Mouse (Mus musculus) gastrocnemius, postnatal 36 days (tissue): ENCODE measurements around the gene Papss2. TPM values are rescaled to one million over a fixed set of nuclear protein-coding genes. Genes with fewer than 3 reads are reported as not detected.

Source experiments
- DNase-seq, 2 experiments: peaks; one replicate each; pipeline ENCODE4 v3.0.0; 2022
- intact Hi-C: fragments of 180-260 bp; cut with DNase I; formaldehyde crosslinking; loops from one replicate; pipeline ENCODE4 v1.15.1; 2025
- total RNA-seq, 2 experiments: library from RNA; stranded (reverse); gene quantifications; 2 replicates each; pipeline ENCODE4 v1.2.3; 2021

Gene Papss2
- total RNA-seq, 2 experiments from 2014 or later, result 4.4 to 5.3 TPM

DNA sequence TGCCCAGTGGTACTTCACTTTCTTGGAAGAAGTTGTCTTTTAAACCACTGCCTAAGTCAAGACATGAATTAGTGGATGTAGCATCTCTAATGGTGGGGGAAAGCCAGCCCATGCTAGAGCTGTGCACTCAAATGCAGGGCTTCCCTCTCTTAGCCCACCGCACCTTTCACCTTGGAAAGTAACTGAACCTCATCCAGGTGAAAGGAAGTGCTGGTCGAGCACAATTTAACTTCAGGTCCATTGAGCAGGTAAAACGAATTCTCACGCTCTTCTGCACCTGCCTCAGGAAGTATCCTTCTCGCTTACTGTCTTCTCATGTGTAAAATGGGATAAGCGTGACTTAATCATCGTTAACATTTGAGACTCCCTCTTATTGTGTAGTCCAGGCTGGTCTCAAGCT, 3.4 kb downstream of the Papss2 start:
- DNase-seq, result no peak
- intact Hi-C loops, result no loop called here

DNA sequence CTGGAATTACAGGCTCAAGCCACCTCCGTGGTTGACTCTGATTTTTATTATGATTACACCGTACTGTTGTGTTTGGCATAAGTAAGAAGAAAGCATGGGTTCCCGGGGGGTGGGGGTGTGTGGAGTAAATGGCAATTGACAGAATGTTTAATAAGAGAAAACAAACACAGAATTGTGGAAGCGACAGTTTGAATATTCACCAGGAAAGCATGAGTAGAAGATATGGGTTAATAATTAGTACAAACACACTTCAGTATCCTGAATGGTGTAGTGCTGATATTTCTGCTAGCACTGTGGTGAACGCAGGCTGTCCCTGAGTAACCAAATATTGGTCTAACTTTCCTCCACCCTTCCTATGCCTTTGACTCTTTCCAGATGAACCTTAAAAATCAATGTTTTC, 3.8 kb downstream of the Papss2 start:
- intact Hi-C loops, result no loop called here
- DNase-seq, result no peak

DNA sequence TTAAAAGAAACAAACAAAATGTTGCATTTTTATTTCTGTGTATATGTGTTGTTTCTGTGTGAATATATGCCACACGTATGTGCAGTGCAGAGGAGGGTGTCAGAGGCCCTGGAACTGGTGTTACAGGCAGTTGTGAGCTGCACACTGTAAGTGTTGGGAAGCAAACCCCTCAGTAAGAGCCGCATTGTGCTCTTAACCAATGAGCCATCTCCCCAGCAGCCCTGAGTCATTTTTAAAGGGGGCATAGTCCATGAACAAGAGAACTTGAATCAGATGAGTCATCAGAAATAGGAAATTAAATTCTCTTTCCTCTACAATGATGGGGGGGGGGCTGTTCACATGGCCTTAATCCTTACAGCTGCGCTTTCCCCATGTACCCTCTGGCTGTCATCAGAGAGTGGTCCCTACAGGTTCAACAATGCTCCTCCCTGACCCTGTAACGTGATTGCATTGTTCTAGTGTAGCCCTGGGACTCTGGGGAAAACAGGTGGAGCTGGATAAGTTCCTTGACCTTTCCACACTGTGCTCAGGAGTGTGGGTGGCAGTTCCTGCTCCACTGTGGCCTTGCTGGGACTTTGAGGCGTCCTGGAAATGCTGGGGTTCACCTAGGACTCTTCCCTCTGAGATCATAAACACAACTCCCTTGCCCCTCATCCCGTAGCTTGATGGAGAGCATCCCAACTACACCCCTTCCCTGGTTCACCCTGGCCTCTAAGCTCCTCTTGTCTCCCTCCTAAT, 5.6 kb downstream of the Papss2 start:
- DNase-seq, result no peak
- intact Hi-C loops, result no loop called here

DNA sequence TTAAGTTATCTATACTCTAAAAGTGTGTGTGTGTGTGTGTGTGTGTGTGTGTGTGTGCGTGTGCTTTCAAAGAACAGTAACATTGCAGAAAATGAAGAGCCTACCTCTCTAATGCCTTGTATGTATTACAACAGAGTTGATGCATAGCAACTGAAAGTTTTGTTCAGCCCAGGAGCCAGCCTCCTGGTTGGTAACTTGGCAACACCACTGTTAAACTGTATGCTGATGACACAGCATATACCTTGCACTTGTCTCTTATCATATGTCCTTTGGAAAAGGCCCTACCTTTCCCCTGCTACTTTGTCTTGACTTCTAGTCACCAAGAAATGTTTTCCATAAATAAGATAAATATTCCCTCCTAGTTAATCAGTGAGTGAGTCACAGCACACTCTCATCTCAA, 7.9 kb downstream of the Papss2 start:
- intact Hi-C loops, result no loop called here

DNA sequence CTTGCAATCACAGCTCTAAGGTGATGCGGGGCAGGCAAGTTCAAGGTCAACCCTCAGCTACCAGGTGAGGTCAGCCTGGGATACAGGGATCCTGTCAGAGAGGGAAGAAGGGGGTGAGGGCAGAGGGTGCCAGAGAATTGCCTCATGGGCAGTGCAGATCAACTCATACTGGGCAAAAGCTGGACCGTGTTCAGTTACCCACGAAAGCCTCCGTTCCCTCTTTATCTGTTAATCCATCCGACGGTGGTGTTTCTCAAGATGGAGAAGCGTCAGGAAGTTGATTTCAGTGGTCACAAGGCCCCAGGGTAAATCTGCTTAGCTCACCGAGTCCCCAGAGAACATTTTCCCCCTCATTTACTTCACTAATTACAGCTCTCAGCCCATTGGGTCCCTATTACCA, 8.5 kb downstream of the Papss2 start:
- intact Hi-C loops, result no loop called here
- DNase-seq, result no peak

More for the DNA sequence above, 7.9 kb downstream of the Papss2 start:
- DNase-seq, result no peak

DNA sequence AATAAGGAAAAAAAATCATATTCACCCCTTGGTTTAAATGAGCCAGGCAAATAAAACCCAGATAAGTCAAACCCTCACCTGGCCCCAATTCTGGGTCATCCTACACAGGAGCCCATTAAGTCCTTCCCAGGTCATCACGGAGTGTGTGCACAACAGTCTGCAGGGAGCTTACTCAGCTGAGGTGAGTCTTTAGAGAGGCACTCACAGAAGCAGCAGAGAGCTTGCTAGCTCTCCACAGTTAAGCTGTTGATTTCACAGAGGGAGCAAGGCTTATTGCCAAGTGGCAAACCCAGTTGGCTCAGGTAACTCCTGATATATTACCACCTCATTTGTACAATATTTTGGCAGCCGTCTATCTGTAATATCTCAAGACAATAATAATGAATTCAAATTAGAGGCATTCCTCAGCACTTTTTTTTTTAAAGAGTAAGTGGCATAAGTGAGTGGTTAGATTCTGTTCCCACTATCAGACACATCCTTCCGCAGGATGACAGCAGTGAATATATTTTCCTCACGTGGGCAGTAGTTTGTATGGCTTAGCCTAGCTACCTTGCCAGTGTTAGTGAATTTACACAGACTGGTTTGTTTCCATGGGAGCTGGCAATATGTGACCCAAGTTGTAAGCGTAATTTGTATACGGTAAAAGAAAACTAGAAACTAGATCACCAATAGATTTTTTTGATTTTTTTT, 9.1 kb downstream of the Papss2 start:
- intact Hi-C loops, result no loop called here
- no peak for DNase-seq

DNA sequence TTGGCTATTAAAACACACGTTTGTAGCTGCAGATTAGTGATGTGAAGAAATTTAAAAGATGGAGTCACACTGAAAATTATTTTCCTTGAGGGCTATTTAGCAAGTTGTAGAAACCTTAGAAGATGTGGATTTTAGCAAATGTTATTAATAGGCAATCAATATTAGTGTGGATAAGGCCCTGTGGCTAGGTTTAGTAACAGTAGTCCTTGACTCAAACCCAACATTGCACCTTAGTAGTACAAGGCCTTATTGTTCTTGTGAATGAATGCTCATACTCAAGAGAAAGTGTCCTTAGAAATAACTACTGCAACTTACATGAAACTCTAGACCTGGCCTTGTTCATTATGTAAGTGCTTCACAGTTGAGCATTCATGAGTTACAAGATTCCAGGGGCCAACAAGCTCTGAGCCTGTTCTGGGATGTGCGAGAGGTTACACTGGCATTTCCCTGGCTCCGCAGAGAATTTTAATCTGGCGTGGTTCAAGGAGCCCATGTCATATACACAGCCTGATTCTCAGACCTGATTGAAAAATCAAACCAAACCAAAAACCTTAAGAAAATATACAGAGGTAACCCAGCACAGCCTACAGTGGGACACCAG, 10.7 kb downstream of the Papss2 start:
- no peak for DNase-seq
- intact Hi-C loops, result no loop called here

DNA sequence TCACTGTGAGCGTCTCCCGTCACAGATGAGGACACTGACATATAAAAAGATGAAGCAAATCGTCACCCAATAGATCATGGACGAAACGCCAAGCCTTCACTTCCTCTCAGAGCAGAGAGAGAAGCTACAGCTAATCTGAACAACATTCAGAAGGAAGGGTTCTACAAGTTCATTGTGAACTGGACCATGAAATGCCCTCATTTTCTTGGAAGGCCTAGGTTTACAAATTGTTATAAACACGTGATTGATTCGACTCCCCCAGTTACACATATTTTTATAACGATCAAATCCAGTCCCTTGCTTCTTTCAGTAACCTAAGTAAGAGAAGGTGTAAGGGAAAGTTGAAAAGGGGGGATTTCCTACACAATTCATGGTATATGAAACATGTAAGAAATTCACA, 11.4 kb downstream of the Papss2 start:
- no peak for DNase-seq
- intact Hi-C loops, result no loop called here

DNA sequence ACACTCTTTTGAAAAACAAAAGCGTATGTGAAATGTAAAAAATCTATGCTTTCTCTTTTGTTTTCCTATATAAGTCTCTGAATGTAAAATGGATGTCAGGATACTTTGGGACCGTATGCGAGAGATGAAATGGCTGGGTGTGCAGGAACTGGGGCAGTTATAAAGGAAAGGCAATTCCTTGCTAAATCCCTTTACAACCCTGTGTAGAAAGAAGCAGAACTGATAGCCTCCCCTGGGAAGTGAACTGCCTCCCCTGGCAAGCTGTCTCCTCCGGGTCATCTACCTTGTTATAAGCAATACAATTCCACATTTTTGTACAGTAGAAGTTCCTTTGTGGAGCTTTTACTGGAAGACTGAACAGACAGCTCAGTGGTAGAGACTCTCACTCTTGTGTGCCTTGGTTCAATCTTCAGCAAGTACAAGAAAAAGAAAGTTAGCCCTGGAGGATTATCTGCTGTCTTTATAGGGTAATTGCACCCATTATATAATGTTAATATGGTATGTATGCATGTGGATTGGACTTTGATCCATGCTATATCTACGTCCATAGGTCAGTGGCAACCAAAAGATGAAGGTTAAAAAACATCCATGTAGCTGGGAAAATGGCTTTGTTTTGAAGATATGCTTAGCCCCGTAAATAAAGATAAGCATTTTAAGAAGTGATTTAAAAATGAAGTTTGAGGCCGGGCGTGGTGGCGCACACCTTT, 15.9 kb downstream of the Papss2 start:
- intact Hi-C loops, result no loop called here
- no peak for DNase-seq

DNA sequence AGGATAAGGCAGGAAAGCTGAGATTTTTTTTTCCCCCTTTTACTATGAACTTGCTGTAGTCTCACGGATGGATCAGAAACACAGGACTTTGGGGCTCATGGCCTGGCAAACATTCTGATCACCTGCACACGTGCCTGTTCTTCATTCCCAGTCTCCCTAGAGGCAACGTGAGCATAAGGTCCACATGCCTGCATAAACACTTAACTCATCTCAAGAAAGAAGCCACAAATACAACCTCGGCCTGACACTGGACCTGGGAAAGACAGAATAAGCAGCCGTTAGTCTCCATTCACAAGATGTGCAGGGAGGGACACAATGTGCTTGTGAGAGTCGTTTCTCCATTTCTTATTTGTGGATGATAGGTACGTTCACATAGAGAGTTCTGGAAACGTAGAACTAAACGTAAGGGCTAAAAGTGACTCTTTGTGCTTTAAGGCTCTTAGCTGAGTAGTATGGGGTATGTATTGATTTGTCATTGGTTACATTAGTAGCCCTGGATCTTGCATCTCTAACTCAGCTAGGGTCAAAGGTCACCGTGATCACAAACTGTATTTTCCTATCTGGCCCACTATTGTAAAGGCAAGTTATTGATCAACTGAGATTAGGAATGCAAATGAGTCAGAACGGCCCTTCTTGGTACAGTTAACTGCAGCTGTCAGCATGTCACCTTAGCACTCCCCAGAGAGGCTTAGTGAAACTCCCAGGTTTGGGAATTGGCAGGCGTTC, 18.6 kb downstream of the Papss2 start:
- intact Hi-C loops, result no loop called here
- DNase-seq, result no peak

DNA sequence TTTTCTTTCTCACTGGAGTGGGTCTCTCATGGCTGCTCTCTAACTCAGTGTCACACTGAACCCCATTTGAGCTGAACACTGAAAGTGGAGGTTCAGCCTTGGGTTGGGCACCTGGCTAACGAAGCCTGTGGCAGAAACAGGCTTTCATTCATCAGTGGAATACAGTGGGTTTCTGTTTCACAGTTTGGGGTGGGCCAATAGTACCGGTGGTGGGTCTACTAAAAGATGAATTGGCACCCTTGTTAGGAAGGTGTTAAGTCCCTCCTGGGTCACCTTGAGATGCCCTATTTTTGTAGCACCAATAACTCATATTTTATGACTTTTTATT, 19.1 kb downstream of the Papss2 start:
- DNase-seq, result no peak
- intact Hi-C loops, result no loop called here

DNA sequence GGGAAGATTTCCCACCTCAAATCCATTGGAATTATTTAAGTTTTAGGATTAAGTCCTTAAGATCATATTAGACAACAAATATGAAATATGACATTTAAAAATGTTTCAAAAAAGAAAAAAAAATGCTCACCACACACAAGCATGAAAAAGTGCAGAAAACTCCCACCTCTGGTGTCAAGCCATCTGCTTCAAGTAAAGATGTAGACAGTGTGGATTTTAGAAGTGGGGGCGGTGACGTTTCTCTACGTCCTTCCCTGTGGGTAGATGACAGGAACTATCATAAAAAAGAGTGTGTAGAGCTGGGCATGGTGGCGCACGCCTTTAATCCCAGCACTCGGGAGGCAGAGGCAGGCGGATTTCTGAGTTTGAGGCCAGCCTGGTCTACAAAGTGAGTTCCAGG, 21.1 kb downstream of the Papss2 start:
- intact Hi-C loops, result no loop called here
- DNase-seq, result no peak

DNA sequence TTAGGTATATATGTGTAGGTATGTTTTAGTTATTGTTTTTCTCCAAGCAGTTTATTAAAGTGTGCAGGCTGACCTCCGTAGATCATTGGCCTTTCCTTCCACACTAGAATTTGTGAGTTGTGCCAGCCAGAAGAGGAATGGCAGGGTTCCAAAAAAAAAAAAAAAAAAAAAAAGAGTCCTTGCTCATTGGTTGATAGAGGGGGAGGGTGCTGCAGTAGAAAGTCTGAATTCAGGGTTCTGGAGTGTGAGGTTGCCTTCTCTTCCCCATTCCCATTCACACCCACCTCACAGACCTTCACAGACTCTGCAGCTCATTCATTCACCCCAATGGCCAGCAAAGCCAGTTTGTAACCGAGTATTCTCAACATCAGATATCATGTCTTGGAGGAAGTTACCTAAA, 24.1 kb downstream of the Papss2 start:
- DNase-seq, result no peak
- intact Hi-C loops, result no loop called here

DNA sequence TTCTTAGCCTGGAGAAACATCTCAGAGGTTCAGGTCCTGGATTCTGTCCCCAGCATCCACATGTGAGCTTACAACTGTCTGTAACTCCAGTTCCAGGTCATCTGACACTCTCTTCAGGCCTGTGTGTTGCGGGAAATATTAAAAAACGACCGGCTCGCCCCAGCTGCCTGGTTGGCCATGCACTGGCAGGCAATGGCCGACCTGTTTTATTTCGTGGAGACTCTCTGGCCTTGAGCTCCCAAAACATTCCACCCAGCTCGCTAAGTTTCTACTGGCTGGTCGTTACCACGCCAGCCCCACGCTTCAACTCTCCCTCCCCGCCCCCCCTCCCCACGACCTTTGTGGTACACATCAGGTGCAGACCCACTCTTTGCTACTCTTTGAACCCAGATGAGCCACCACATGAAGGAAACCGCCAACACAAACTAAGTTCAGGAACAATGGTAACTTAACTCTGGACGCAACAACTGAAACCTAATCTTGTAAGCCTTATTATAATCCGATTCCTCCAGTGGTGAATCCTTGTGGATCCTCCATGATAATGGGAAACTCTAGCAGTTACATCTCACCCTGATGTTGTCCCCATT, 25.4 kb downstream of the Papss2 start:
- intact Hi-C loops, result no loop called here
- DNase-seq, result no peak

DNA sequence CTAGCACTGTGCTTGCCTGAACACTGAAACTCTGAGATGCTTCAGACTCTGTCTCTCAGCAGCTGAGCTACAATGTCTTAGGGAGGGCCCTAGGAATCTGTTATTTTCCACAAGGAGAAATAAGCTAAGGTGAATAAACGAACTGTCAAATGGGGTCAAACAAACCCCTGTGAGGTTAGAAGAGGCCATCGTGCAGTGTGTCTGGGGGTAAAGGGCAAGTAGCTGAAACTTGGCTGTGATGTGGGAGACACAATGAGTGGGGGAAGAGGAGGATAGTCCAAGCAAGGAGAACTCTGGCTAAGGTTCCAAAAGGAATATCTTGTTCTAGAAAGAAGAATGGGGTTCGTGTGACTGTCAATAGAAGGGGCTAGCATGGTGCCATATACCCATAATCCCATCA, 26.6 kb downstream of the Papss2 start:
- no peak for DNase-seq
- intact Hi-C loops, result no loop called here

DNA sequence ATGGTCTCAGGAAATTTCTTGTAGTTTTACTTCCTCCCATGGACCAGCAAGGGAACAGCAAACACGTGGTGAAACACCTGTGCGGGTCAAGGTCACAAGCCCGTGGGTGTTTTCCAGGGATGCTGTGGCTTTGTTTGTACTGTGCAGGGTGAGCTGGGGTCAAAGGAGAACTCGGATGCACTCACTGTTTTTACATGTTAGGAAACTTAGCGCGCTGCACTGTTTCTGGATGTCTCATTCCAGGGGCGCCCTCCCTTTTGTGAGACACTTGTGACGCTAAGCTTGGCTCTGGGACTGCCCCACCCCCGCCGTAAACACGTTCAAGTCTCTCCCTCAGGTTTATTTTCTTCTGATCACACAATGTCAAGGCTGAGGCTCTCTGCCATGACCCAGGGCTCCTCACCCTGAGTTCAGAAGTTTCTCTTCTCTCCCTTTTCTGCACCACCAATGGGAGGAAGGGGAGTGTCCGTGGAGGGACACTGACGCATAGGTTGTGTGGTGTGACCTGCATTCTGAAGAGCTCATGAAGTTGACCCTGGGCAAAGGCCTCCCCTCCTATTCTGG, 31.3 kb downstream of the Papss2 start:
- intact Hi-C loops, result no loop called here
- no peak for DNase-seq

DNA sequence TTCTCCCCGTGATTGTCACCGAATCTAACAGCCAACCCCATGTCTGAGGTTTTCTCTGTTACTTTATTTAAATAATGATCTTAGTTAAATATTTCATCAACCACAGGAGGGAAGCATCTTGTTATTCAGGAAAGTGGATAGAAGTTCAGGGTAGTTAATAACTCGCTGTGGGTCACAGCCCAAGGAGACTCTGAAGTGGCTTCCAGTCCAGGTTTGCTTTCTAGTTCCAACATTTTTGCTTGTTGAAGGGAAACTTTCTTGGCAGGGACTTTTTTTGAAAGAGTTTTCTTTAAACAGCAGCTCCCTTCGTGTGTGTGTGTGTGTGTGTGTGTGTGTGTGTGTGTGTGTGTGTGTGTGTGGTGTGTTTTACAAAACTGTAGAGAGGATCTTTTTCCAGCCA, 32.0 kb downstream of the Papss2 start:
- no peak for DNase-seq
- intact Hi-C loops, result no loop called here

DNA sequence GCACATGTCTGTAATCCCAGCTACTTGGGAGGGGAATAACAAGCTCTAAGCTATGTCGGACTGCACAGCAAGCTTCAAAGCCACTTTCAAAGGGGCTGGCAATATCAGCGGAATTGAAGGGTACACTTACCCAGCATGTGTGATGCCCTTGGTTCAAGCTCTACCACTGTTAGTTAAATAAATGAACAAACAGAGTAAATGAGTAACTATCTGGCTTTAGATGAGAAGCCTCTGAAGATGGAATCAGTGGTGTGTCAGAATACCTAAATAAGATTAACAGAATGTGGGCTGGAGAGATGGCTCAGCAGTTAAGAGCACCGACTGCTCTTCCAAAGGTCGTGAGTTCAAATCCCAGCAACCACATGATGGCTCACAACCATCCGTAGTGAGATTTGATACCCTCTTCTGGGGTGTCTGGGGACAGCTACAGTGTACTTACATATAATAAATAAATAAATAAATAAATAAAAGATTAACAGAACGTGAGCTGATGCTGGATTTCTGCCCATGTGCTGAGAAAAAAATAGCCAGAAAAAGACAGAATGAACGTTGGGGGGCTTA, 33.1 kb downstream of the Papss2 start:
- intact Hi-C loops, result no loop called here

DNA sequence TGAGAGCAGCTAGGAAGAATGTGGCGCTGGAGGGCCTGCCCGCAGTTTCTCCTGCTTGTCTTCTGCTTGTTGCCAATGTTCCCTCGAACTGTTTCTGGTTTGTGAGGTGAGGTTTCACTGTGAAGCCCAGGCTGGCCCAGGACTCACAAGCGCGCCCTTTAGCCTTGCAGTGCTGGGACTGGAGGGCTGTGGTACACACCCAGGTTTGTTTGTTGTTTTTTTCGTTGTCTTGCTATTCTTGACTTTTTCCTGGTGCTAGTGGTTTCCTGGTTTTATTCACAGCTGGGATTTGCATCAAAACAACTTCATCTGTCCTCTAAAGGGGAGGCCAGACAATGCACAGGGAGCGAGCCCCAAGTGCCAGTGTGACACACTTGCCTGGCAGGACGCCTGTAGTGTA, 39.3 kb downstream of the Papss2 start:
- intact Hi-C loops, result no loop called here
- DNase-seq, result no peak

More for the DNA sequence above, 33.1 kb downstream of the Papss2 start:
- DNase-seq, result no peak
